Mouse (Mus musculus) bone marrow macrophage, adult 2 months (primary cell): ENCODE measurements around the gene Trcg1. TPM values are rescaled to one million over a fixed set of nuclear protein-coding genes. Genes with fewer than 3 reads are reported as not detected.
A peak's percentile ranks its signal among the peaks of the same experiment; 100 is the strongest.

Source experiments
- H3K27ac ChIP-seq: 2 replicates; pipeline ENCODE4 v1.5.1; 2012; ENCODE audit warnings: low read depth, low read length; ENCODE audit not compliant: insufficient read depth
- H3K4me1 ChIP-seq: 2 replicates; pipeline ENCODE4 v1.6.1; 2012; ENCODE audit warnings: low read length; ENCODE audit not compliant: control insufficient read depth, insufficient read depth
- H3K4me3 ChIP-seq: 2 replicates; pipeline ENCODE4 v1.5.1; 2012; ENCODE audit warnings: mild to moderate bottlenecking, low read length, moderate library complexity; ENCODE audit not compliant: insufficient read depth
- CTCF ChIP-seq: IDR thresholded peaks from 2 replicates; pipeline ENCODE4 v1.5.1; 2012; ENCODE audit warnings: low read depth, mild to moderate bottlenecking, low read length, moderate library complexity
- POLR2A ChIP-seq: IDR thresholded peaks from 2 replicates; pipeline ENCODE4 v1.6.1; 2012; ENCODE audit warnings: mild to moderate bottlenecking, low read depth, low read length, borderline replicate concordance
- polyA plus RNA-seq: library from polyadenylated mRNA; stranded (reverse); fragments of >200 nt; gene quantifications from 2 replicates; pipeline ENCODE4 v1.2.4, GENCODE M21; 2012; ENCODE audit not compliant: missing spikeins, insufficient read depth, insufficient read length

The Trcg1 gene
- polyA plus RNA-seq, 1 experiment: not detected

DNA sequence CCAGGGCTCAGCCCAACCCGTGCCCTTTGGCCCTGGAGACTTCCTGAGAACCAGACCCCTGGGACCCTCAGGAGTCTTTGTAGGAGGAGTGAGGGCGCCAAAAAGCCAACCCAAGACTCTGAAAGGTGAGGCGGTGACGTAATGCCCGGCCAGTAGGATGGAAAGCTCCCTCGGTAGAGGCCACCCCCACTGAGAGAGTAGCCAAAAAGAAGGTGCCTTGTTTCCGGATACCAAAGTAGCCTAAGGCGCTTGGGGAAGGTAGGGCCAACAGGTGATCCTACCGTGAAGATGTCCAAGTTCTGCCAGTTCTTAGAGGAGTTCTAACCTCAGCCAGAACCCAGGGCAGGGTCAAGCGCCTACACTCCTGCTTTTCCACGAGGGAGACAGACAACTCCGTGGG is 24.6 kb downstream of the Trcg1 start:
- Histone ChIP-seq H3K4me3 (peak overlapping the region; percentile 87), H3K4me1 (peaks cover 35% of the 10 kb centered on the region), H3K27ac (peak overlapping the region; percentile 53)
- TF ChIP-seq POLR2A (no peak), CTCF (no peak)

GRCm38 (mm10) chr9:57261516-57261912 is 25.2 kb downstream of the Trcg1 start:
- H3K27ac ChIP-seq: peak overlapping the region; percentile 69
- H3K4me1 ChIP-seq: peaks cover 40% of the 10 kb centered on the region
- peak overlapping the region; percentile 87 for H3K4me3 ChIP-seq
- no peak for TF ChIP-seq POLR2A
- TF ChIP-seq CTCF: no peak

DNA sequence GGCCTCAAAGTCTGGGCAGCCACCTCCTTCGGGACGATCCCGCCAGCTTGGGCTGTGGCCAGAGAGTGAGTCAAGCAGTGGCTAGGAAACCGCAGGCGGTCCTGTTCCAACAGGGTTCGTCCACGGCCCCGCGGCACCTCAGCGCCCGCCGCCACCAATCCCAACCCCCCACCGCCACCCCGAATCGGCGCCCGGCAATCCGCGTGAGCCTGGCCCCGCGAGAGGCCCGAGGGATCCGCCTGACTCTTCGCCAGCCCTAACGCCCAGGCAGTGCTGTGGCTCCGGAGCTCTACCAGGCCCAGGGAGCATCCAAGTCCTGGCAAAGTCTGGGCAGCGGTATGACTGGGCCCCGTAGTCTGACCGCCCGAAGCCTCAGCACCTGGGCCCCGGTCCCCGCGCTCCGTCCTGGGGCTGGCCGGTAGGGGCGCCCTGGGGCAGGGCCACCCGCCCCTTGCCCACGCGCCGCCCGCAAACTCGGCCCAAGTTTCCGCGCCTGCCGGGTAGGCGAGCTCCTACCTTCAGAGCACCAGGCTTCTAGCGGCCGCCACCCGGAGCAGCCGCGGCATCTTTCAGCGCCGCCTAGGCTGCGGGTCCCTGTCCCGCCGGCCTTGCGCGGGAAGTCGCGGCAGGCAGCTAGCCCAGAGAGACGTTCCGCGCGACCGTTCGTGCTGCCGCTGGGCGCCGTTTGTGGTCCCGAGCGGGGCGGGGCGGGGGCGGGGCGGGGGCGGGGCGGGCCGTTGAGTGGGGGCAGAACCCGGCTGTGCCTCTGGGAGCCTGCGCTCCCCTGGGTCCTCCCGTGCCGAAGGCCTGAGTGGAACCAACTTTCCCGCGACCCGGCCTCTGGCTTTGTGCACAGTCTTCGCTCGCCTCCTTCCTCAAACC is 25.8 kb downstream of the Trcg1 start, which contains the start of gene 1700017B05Rik:
Gene 1700017B05Rik, minus strand, starts transcription at position 700 of the 882 bp plus-strand sequence.
- TF ChIP-seq CTCF (no peak), POLR2A (no peak)
- peaks cover 45% of the 10 kb centered on the region for H3K4me1 ChIP-seq
- peak within 1 kb of the TSS; percentile 87 for H3K4me3 ChIP-seq
- peak within 1 kb of the TSS; percentile 87 for H3K27ac ChIP-seq

DNA sequence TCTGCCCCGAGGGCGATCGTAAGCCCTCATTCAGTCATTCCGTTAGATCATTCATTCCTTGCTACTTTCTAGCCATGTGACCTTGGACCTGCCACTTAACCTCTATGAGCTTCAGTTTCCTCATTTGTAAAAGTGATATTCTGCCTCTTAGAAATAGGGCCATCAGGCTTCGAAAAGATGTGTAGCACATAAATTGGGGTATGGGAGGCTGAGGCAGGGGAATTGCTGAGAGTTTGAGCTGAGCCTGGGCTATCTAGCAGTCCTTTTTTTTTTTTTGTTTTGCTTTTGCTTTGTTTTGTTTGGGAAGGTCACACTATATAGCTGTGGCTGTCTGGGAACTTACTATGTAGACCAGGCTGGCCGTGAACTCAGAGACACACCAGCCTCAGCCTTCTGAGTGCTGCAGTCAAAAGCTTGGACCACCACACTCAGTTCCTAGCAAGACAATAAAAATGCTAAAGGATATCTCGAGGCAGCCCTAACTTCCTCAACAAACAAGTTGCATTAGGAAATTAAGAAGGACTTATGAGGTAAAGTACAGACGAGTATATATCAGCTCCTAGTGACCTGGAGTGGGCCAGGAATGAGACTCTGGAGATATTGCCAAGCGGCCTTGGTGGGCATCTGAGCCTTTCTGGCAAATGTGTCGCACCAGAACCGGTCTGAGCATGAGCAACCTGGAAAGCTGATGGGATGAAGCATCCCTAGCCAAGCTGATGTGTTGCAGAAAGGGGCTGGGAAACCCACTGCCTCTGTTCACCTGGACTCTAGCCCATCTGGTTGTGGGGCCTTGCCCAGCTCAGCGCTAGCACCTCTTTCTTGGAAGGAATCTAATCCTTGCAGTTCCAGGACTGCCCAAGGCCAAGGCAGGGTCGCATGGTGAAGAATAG is 26.7 kb downstream of the Trcg1 start:
- TF ChIP-seq POLR2A (no peak), CTCF (no peak)
- Histone ChIP-seq H3K4me1 (peaks cover 54% of the 10 kb centered on the region), H3K4me3 (peak overlapping the region; percentile 87), H3K27ac (peak overlapping the region; percentile 87)

DNA sequence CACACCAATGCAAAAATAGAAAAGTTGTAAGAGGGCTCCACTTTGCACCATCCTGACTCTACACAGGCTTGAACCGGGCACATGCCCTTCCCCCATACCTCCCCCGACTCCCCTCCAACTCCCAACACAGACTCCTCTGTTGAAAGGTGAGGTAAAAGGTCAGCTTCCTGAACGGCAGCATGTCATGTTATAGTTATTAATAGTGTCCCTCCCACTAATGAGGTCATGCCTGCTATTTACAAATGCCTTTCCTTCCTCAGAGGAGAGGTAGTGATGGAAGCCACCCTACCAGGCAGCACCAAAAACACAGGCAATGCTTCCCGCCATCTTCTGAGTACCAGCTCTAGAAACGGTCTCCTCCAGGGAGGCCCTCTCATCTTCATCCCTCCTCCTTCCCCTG is 28.8 kb downstream of the Trcg1 start:
- H3K27ac ChIP-seq: no peak overlapping the region
- H3K4me1 ChIP-seq: peaks cover 63% of the 10 kb centered on the region
- no peak overlapping the region for H3K4me3 ChIP-seq
- TF ChIP-seq CTCF (no peak), POLR2A (no peak)

DNA sequence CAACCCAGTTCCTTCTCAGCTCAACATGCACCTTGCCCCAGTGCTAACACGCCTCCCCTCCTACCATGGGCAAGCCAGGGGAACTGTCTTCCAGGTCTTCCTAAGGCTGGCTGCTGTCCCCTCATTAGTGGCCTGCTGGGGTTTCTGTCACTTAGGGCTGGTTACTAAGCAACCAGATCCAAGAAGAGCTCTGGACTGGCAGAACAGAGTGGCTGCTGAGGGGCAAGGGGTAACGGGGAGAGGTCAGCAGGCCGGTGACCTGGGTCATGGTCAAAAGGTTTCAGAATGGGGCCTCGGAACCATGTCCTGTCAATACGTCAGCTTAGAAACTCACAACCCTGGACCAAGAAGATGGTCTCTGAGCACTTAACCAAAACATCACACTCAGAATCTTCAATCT is 31.1 kb downstream of the Trcg1 start:
- no peak for TF ChIP-seq CTCF
- TF ChIP-seq POLR2A: no peak
- Histone ChIP-seq H3K4me3 (no peak overlapping the region), H3K27ac (no peak overlapping the region), H3K4me1 (peaks cover 73% of the 10 kb centered on the region)

DNA sequence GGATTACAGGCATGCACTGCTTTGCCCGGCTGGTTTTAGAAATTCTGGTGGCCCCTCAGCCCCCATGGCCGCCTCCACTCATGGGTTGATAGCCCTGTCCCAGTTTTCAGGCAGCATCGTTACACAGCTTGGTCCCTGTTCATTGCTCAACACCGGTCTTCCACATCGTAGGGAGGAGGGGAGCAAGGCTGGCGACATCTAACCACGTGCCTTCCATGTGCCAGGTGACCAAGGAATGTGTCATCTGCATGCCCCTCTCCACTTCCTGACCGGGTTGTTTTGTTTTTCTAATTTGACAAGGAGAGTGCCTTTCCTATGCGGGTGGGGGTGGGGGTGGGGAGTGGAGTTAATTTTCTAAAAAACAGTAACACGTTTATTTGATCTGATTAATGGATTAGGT is 31.7 kb downstream of the Trcg1 start:
- H3K4me1 ChIP-seq: peaks cover 77% of the 10 kb centered on the region
- no peak for TF ChIP-seq CTCF
- TF ChIP-seq POLR2A: no peak
- H3K4me3 ChIP-seq: no peak overlapping the region
- H3K27ac ChIP-seq: no peak overlapping the region

DNA sequence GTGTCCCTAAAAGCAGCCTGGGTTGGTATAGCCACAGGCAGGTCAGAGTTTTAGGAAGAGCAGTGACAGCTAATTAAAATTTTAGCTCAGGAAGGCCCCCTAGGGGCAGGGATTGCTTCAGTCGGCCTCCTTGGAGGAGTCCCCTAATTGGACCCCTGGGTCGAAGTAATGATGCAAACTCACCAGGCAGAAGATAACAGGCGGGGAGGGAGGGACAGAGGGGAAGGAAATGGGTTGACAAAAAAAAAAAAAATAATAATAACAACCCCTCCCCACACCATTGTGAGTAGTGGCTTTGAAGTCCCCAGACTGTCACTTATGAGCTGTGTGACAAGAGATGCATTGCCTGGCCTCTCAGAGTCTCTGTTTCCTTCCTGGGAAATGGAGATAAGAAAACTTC is 32.2 kb downstream of the Trcg1 start:
- H3K27ac ChIP-seq: no peak overlapping the region
- peaks cover 76% of the 10 kb centered on the region for H3K4me1 ChIP-seq
- H3K4me3 ChIP-seq: no peak overlapping the region
- TF ChIP-seq POLR2A (no peak), CTCF (no peak)

DNA sequence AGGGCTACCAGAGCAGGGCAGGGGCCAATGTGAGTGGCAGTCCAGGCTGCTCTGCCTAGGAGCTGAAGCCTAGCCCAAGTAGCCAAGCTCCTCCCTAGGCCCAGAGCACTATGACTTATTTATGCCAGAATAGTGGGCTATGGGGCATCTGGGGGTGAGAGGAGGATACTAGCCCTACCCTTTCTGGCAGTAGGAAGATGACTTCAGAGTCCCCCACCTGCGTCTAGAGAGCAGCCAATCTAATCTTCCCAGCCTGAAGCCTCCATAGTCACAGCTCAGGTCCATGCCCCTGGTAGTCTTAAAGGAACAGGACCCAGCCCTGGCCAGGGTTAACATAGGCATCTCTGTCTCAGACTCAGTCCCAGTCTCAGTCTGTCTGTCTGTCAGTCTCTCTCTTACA is 33.0 kb downstream of the Trcg1 start:
- TF ChIP-seq POLR2A (no peak), CTCF (no peak)
- H3K4me3 ChIP-seq: no peak overlapping the region
- no peak overlapping the region for H3K27ac ChIP-seq
- peaks cover 77% of the 10 kb centered on the region for H3K4me1 ChIP-seq
